Mouse (Mus musculus) hindlimb bud, embryonic 11.5 days (tissue): ENCODE measurements around the gene Cltrn.

Experiments
- DNase-seq: peaks from one replicate; pipeline ENCODE4 v3.0.0-alpha.2; 2012; ENCODE audit warnings: low read depth, low spot score; ENCODE audit errors: extremely low spot score

Cltrn gene

DNA sequence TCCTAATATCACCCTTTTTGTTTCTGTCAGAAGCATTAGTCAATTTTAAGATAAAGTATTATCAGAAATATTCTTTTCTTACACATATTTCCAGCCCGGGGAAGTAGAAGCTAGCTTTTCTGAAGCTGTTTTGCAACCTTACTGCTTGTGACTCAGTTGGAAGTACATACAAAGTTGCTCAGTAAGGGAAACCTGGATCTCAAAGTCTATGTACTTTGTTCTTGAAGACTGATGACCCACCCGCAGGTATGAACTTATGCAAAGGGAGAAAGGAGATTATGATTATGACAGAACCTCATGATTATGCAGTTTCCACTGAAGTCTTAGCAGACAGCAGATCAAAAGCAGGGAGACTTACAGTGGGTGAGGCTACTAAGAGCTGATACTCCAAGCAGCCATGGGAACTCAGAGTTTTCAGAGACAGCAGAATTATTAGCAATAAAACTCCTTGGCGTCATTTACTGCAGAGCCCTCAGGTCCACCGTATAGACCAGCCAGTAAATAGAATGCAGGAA lies 46.7 kb downstream of the Cltrn start:
- no peak for DNase-seq

DNA sequence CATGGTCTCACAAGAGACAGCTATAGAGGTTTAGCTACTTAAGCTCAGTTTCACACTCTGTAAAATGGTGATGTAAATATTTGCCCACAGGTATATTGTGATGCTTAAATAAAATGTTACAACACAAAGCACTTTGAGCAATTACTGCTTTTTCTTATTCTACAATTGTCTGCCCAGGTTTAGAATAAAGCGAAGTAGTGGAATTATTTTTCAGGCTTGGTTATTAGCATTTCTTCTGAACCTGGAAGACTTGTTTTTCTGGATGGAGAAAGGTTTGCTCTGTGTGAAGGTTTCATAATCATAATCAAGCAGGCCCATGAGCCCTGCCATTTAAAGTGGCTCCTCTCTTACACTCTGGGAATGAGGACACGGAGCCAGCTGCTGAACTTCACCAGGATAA lies 50.4 kb downstream of the Cltrn start, which contains the start of gene Ace2:
Gene Ace2, plus strand, starts transcription at position 301 of the 400 bp plus-strand sequence.
- DNase-seq = no peak

DNA sequence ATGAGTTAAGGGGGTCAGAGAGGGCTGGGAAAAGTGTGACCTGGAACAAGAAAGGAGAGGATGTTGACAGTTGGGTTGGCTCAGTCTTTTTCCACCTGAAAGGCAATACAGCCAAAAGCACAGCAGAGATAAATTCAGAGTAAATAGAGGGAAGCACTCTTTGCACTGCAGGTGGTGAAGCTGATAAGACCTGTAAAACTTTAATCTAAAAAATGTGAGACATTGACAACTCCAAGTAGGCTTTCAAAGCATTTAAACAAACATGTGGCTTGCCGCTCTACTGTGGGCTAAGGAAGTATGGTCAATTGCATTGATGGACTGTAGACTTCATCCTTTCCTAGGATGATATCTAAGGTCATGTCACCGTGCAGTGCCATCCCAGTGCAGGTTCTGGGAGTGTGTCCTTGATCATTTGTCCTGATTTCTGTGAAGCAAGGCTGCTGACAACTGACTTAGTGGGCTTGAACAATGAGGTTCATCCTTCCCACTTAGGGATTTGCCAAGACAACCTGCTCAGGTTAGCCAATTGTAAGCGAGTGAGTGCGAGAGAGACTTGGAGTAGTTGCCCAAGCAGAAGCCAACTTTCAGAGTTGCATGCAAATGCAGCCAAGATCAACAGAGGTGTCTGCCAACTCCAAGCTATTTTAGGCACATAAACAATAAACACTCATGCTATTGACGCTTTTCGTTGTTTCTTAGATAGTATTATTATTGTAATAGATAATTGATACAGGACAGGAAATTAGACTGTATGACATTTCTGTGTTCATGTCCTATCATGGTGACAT lies 57.0 kb downstream of the Cltrn start:
- DNase-seq = no peak

DNA sequence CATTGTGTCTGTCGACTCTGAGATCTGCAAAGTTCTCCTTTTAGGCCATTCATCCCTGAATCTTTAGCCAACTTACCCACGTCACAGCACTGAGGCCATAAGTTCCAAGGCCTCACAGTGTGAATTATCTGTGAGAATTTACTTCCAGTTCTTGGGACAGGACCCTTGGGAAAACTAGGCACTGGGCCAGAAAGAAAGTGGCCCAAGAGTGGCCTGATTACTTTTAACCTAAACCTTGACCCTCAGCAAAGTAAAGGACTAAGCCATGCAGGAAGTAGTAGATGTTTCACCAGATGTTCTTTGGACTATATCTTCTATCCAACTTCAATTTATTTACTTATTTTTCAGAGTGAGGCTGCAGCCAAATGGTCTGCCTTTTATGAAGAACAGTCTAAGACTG lies 64.1 kb downstream of the Cltrn start:
- no peak for DNase-seq

DNA sequence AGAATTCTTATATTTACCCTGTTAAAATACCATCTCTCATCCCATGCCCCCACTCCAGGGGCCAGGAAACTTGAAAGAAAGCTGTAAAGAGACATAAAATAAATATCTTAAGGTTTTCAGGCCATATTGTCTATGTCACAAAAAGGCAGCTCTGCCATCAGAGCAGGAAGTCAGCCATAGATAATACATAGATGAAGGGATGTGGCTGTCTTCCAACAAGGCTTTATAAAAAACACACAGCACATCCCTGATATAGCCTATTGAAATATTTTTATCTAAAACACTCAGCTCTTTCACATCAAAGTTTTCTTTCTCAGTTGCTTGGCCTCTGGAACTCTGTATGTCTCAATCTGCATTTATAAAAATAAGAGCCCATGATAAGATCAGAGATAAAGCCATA lies 65.0 kb downstream of the Cltrn start:
- no peak for DNase-seq

DNA sequence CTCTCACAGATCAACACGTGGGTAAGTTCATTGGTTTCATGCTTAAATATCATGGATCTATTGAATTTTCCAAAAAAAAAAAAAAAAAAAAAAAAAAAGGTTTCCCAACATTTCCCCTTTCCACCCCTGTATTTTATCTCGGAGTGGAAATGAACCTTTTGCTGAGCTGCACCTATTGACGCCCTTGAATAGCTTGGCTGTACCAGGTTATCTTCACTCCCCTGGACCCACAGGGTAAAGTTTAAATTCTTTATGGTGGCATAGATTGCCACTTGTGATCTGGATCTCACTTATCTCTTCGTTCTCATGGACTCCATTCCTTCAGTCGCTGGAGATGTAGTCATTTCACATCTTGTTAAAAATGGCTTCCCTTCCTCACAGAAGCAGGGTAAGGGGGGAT lies 66.0 kb downstream of the Cltrn start:
- DNase-seq = no peak

DNA sequence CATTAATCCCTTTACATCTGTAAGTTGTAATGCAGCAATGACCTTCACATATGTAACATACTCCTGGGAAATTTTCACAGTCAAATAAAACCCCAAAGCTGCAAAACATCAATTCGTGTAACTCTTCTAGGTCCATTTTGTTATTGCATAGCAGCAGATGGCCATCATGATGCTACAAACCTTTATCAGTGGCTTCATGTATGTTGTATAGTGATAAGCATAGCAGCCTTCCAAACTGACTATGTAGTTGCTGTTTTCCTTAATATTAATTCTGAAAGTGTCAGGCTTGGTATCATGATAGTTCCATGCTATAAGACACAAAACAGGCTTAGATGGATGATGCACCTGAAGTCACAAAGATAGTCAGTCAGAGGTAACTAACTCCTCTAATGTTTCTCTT lies 76.1 kb downstream of the Cltrn start:
- no peak for DNase-seq
